Mouse (Mus musculus): Measurements from ENCODE around the gene Cmtm6. TPM values are rescaled to one million over a fixed set of nuclear protein-coding genes. Genes with fewer than 3 reads are reported as not detected.

Gene Cmtm6
- polyA plus RNA-seq, 1 experiment from 2014 or later, result 87.8 TPM

GRCm38 (mm10) chr9:114747466-114747865 is 16.6 kb downstream of the Cmtm6 start:
- no peak for ATAC-seq
- Histone ChIP-seq H3K4me2 (replicated peaks; ENCODE audit: low read depth) (no peak overlapping the region), H3K27ac (ENCODE audit: low read depth, low read length) (no peak overlapping the region), H3K4me1 (replicated peaks; ENCODE audit: control insufficient read depth, insufficient read depth, low read length) (no peaks in the 10 kb centered on the region), H3K4me3 (ENCODE audit: low read depth, low read length) (no peak overlapping the region), H3K36me3 (ENCODE audit: control insufficient read depth, insufficient read depth) (peaks cover 53% of the 10 kb centered on the region), H3K9me3 (ENCODE audit: control insufficient read depth) (no peaks in the 10 kb centered on the region), H3K9ac (ENCODE audit: low read depth, low read length) (no peak overlapping the region), H3K27me3 (replicated peaks; ENCODE audit: control insufficient read depth, insufficient read depth, low read length) (no peaks in the 10 kb centered on the region)
- no peak for TF ChIP-seq CTCF (IDR thresholded peaks at IDR 0.05; ENCODE audit: low read depth)
- WGBS, result 83% methylated on average over 12 of the region's 12 CpGs

DNA sequence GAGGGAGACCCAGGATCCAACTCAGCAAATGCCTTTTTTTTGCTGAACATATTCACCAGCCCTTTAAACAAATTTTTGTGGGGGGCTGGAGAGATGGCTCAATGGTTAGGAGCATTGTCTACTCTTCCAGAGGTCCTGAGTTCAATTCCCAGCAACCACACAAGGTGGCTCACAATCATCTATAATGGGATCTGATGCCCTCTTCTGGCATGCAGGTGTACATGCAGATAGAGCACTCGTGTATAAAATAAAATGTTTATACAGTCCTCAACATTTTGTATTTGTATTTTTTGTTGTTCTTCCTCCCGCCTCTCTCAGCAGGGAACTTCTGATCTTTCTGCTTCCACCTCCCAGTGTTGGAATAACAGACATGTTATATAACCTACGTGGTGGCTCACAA is 20.7 kb downstream of the Cmtm6 start:
- no peak overlapping the region for H3K27ac ChIP-seq (ENCODE audit: low read depth, low read length)
- H3K36me3 ChIP-seq (ENCODE audit: control insufficient read depth, insufficient read depth), result peaks cover 47% of the 10 kb centered on the region
- H3K27me3 ChIP-seq (replicated peaks; ENCODE audit: control insufficient read depth, insufficient read depth, low read length), result no peaks in the 10 kb centered on the region
- H3K4me1 ChIP-seq (replicated peaks; ENCODE audit: control insufficient read depth, insufficient read depth, low read length), result no peaks in the 10 kb centered on the region
- peak; percentile 43 for TF ChIP-seq CTCF (IDR thresholded peaks at IDR 0.05; ENCODE audit: low read depth)
- H3K9me3 ChIP-seq (ENCODE audit: control insufficient read depth), result no peaks in the 10 kb centered on the region
- H3K4me2 ChIP-seq (replicated peaks; ENCODE audit: low read depth), result no peak overlapping the region
- no peak for ATAC-seq
- H3K9ac ChIP-seq (ENCODE audit: low read depth, low read length), result no peak overlapping the region
- H3K4me3 ChIP-seq (ENCODE audit: low read depth, low read length), result no peak overlapping the region
- WGBS, result 72% methylated on average over 3 of the region's 3 CpGs

GRCm38 (mm10) chr9:114752311-114752710 is 21.4 kb downstream of the Cmtm6 start:
- WGBS, result 72% methylated on average over 9 of the region's 9 CpGs
- Histone ChIP-seq H3K9ac (ENCODE audit: low read depth, low read length) (no peak overlapping the region), H3K27me3 (replicated peaks; ENCODE audit: control insufficient read depth, insufficient read depth, low read length) (no peaks in the 10 kb centered on the region), H3K27ac (ENCODE audit: low read depth, low read length) (no peak overlapping the region), H3K4me1 (replicated peaks; ENCODE audit: control insufficient read depth, insufficient read depth, low read length) (no peaks in the 10 kb centered on the region), H3K4me2 (replicated peaks; ENCODE audit: low read depth) (peak overlapping the region; percentile 83; the same call in 1 of the 2 replicates), H3K4me3 (ENCODE audit: low read depth, low read length) (no peak overlapping the region), H3K36me3 (ENCODE audit: control insufficient read depth, insufficient read depth) (peaks cover 47% of the 10 kb centered on the region), H3K9me3 (ENCODE audit: control insufficient read depth) (no peaks in the 10 kb centered on the region)
- ATAC-seq, result no peak
- no peak for TF ChIP-seq CTCF (IDR thresholded peaks at IDR 0.05; ENCODE audit: low read depth)

- peak; percentile 92 for ATAC-seq
- H3K4me2 ChIP-seq (replicated peaks; ENCODE audit: low read depth), result peak overlapping the region; percentile 83
- 6% methylated on average over 36 of the region's 36 CpGs for WGBS
- H3K27ac ChIP-seq (ENCODE audit: low read depth, low read length), result peak overlapping the region; percentile 58
- H3K9ac ChIP-seq (ENCODE audit: low read depth, low read length), result peak overlapping the region; percentile 65
- H3K27me3 ChIP-seq (replicated peaks; ENCODE audit: control insufficient read depth, insufficient read depth, low read length), result no peaks in the 10 kb centered on the region
- TF ChIP-seq CTCF (IDR thresholded peaks at IDR 0.05; ENCODE audit: low read depth), result peak; percentile 100
- peaks cover 40% of the 10 kb centered on the region for H3K36me3 ChIP-seq (ENCODE audit: control insufficient read depth, insufficient read depth)
- H3K4me3 ChIP-seq (ENCODE audit: low read depth, low read length), result peak overlapping the region; percentile 52
- H3K4me1 ChIP-seq (replicated peaks; ENCODE audit: control insufficient read depth, insufficient read depth, low read length), result no peaks in the 10 kb centered on the region
- no peaks in the 10 kb centered on the region for H3K9me3 ChIP-seq (ENCODE audit: control insufficient read depth)
Observed at GRCm38 (mm10) chr9:114752863-114753484, 22.1 kb downstream of the Cmtm6 start.

- no peak overlapping the region for H3K9ac ChIP-seq (ENCODE audit: low read depth, low read length)
- H3K4me1 ChIP-seq (replicated peaks; ENCODE audit: control insufficient read depth, insufficient read depth, low read length), result no peaks in the 10 kb centered on the region
- no peak for TF ChIP-seq CTCF (IDR thresholded peaks at IDR 0.05; ENCODE audit: low read depth)
- no peaks in the 10 kb centered on the region for H3K27me3 ChIP-seq (replicated peaks; ENCODE audit: control insufficient read depth, insufficient read depth, low read length)
- no peak overlapping the region for H3K4me2 ChIP-seq (replicated peaks; ENCODE audit: low read depth)
- H3K36me3 ChIP-seq (ENCODE audit: control insufficient read depth, insufficient read depth), result peaks cover 31% of the 10 kb centered on the region; the same call in 1 of the 2 replicates
- H3K4me3 ChIP-seq (ENCODE audit: low read depth, low read length), result no peak overlapping the region
- no peak overlapping the region for H3K27ac ChIP-seq (ENCODE audit: low read depth, low read length)
- ATAC-seq, result no peak
- 67% methylated on average over 7 of the region's 7 CpGs for WGBS
- H3K9me3 ChIP-seq (ENCODE audit: control insufficient read depth), result no peaks in the 10 kb centered on the region
Observed at GRCm38 (mm10) chr9:114758272-114758671, 27.4 kb downstream of the Cmtm6 start.

DNA sequence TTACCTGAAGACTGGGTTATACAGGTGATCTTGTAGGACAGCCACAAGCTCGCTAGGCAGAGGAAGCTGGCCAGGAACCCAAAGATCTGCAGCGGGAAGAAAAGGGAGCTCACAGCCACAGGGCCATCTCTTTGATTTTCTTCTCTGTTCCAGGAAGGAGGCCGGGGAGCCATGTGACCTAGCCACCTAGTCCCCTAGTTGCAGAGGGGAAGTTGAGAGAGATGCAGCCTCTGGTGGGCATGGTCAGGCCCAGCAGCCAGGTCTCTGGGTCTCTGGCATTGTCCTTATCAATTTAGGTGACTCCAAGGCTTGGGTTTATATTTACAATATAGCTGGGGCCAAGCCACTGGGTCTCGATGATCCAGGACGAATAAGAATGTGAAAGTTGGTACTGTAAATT is 27.9 kb downstream of the Cmtm6 start:
- 79% methylated on average over 5 of the region's 5 CpGs for WGBS
- no peak overlapping the region for H3K9ac ChIP-seq (ENCODE audit: low read depth, low read length)

More for the DNA sequence above, 27.9 kb downstream of the Cmtm6 start:
- no peaks in the 10 kb centered on the region for H3K4me1 ChIP-seq (replicated peaks; ENCODE audit: control insufficient read depth, insufficient read depth, low read length)
- H3K27me3 ChIP-seq (replicated peaks; ENCODE audit: control insufficient read depth, insufficient read depth, low read length), result no peaks in the 10 kb centered on the region
- no peak for ATAC-seq
- no peak overlapping the region for H3K4me3 ChIP-seq (ENCODE audit: low read depth, low read length)
- no peaks in the 10 kb centered on the region for H3K9me3 ChIP-seq (ENCODE audit: control insufficient read depth)
- H3K36me3 ChIP-seq (ENCODE audit: control insufficient read depth, insufficient read depth), result peaks cover 31% of the 10 kb centered on the region; the same call in 1 of the 2 replicates
- H3K4me2 ChIP-seq (replicated peaks; ENCODE audit: low read depth), result no peak overlapping the region
- H3K27ac ChIP-seq (ENCODE audit: low read depth, low read length), result no peak overlapping the region
- no peak for TF ChIP-seq CTCF (IDR thresholded peaks at IDR 0.05; ENCODE audit: low read depth)
